In the genomic region with DNA sequence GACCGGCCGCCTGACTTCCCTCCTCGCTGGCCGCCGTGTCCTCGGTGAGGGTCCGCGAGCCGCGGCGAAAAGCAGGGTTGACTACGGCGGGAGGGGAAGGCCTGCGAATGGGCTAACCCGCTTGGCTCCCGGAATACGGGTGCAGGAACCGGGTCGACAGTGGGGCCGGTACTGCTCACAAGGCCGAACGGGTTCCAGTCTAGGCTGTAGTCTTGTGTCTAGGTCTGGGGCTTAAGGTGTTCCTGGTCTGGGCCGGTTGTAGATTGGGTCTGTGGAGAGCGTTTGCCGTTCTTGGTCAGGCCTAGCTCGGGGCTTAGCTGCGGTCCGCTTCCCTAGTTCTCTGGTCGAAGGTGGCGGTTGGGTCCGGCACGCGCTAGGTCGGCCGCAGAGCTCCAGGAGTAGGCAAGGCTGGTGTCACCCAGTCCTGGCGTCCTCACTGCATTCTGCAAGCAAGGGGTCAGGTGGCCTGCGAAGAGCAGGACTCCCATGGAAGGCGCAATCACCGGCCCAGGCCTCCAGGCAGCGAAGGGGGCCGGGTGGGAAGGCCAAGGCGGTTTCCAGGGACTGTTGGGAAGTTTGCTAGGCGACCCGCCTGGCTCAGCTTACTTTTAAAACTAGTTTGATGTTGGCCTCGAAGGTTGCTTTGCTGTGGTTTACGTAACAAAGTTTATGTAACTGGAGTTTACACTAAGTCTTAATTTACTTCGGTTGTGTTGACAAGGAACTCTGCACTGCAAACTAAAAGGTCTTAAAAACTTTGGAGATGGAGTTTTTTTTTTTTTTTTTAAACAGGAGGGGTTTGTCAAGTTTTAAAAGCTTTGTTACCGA, we compare ENCODE assay signal across 8 mouse cellular contexts. TPM values are rescaled to one million over a fixed set of nuclear protein-coding genes. Genes with fewer than 3 reads are reported as not detected.
DNase-seq lines count a peak whose midpoint lies in the region; ATAC-seq lines count a peak whose summit lies in the region.

No protein-coding gene starts in this region.

- H3K4me3 ChIP-seq in embryonic facial prominence, embryonic 14.5 days (ENCODE audit: low read depth, low read length) = peak overlapping the region; percentile 86
- H3K4me3 ChIP-seq in midbrain, embryonic 16.5 days (ENCODE audit: low read depth, low read length) = peak overlapping the region; percentile 57

- ATAC-seq in embryonic facial prominence, embryonic 14.5 days (ENCODE audit: low read depth) = peak; percentile 54
- ATAC-seq in midbrain, embryonic 16.5 days = peak; percentile 81

- H3K27me3 ChIP-seq in embryonic facial prominence, embryonic 14.5 days (replicated peaks; ENCODE audit: control insufficient read depth, insufficient read depth, low read length) = no peaks in the 10 kb centered on the region
- no peaks in the 10 kb centered on the region for H3K27me3 ChIP-seq in midbrain, embryonic 16.5 days (ENCODE audit: control insufficient read depth, insufficient read depth, low read depth, low read length)

- H3K27ac ChIP-seq in embryonic facial prominence, embryonic 14.5 days (replicated peaks; ENCODE audit: low read depth, low read length) = peak overlapping the region; percentile 98
- H3K27ac ChIP-seq in midbrain, embryonic 16.5 days (ENCODE audit: low read length) = peak overlapping the region; percentile 86

- H3K9me3 ChIP-seq in embryonic facial prominence, embryonic 14.5 days (ENCODE audit: control insufficient read depth, low read length) = no peaks in the 10 kb centered on the region
- H3K9me3 ChIP-seq in midbrain, embryonic 16.5 days (replicated peaks; ENCODE audit: control insufficient read depth, low read length, poor library complexity, severe bottlenecking) = no peaks in the 10 kb centered on the region

- H3K9ac ChIP-seq in embryonic facial prominence, embryonic 14.5 days (ENCODE audit: low read depth, low read length) = peak overlapping the region; percentile 94
- H3K9ac ChIP-seq in midbrain, embryonic 16.5 days (ENCODE audit: low read depth, low read length) = peak overlapping the region; percentile 91

- H3K36me3 ChIP-seq in embryonic facial prominence, embryonic 14.5 days (ENCODE audit: control insufficient read depth, insufficient read depth, low read length) = no peaks in the 10 kb centered on the region
- no peaks in the 10 kb centered on the region for H3K36me3 ChIP-seq in midbrain, embryonic 16.5 days (ENCODE audit: control insufficient read depth, insufficient read depth, low read length)

- peak overlapping the region; percentile 64 for H3K4me2 ChIP-seq in embryonic facial prominence, embryonic 14.5 days (ENCODE audit: low read depth, low read length)
- H3K4me2 ChIP-seq in midbrain, embryonic 16.5 days (ENCODE audit: low read length) = peak overlapping the region; percentile 55

- peaks cover 19% of the 10 kb centered on the region for H3K4me1 ChIP-seq in embryonic facial prominence, embryonic 14.5 days (ENCODE audit: control insufficient read depth, insufficient read depth, low read length)
- H3K4me1 ChIP-seq in midbrain, embryonic 16.5 days (ENCODE audit: control insufficient read depth, insufficient read depth, low read length) = peaks cover 29% of the 10 kb centered on the region

- 1% methylated on average over 35 of the region's 48 CpGs for WGBS in embryonic facial prominence, embryonic 14.5 days
- WGBS in midbrain, embryonic 16.5 days = 2% methylated on average over 40 of the region's 48 CpGs

- DNase-seq in kidney, adult 11 months = peak; percentile 59
- DNase-seq in kidney, postnatal 4 days = no peak
- DNase-seq in NIH3T3 (ENCODE audit: low read depth) = peak; percentile 46
- peak; percentile 17 for DNase-seq in embryonic facial prominence, embryonic 14.5 days (ENCODE audit: low spot score)
- peak; percentile 66 for DNase-seq in heart, postnatal 4 days
- DNase-seq in liver = peak; percentile 54
- no peak for DNase-seq in cerebellum, postnatal 14 days

RNA-seq across cellular contexts. Expression of gene Gm5129, which starts 0.6 kb away (rescaled TPM):
- polyA plus RNA-seq in embryonic facial prominence, embryonic 14.5 days (2014; fragmentation: Nextera tagmentation; extraction: Ambion mirVana) = 0.81 TPM in 1 of 2 replicates, not detected in the other
- not detected for total RNA-seq in heart, postnatal 4 days (2021)
- not detected in 2 replicates for polyA plus RNA-seq in midbrain, embryonic 16.5 days (2015; fragmentation: Nextera tagmentation; extraction: Ambion mirVana)

RNA-seq across cellular contexts. Expression of gene Dnajb6, which starts 0.8 kb away (rescaled TPM):
- 131 and 133 TPM in 2 replicates for polyA plus RNA-seq in embryonic facial prominence, embryonic 14.5 days (2014; fragmentation: Nextera tagmentation; extraction: Ambion mirVana)
- total RNA-seq in heart, postnatal 4 days (2021) = 10 to 100 TPM; 73.3 to 79.0 TPM
- 359 and 368 TPM in 2 replicates for polyA plus RNA-seq in midbrain, embryonic 16.5 days (2015; fragmentation: Nextera tagmentation; extraction: Ambion mirVana)

Comparison
In these comparisons a context has a peak if more than half of its experiments do, and no peak if none do; other contexts are left out.
1. DNase-seq: peak in kidney, adult 11 months (single experiment), NIH3T3 (single experiment), embryonic facial prominence, embryonic 14.5 days (single experiment), heart, postnatal 4 days (single experiment) and liver (single experiment); none in kidney, postnatal 4 days (0 of 2) and cerebellum, postnatal 14 days (0 of 2).